Mouse (Mus musculus): ENCODE measurements at regions not wholly inside any gene's neighbourhood (a gene's known extent, or its start where the extent isn't known, plus 50 kb on each side); places are given as distances from the start of the nearest gene placed in this dataset.

- H3K9ac ChIP-seq (ENCODE audit: low read depth, low read length): no peak overlapping the region
- no peaks in the 10 kb centered on the region for H3K27me3 ChIP-seq (ENCODE audit: control insufficient read depth, insufficient read depth, low read depth, low read length)
- 24% methylated on average over 1 of the region's 1 CpGs for whole genome bisulfite sequencing
- 0 out of 2 replicates have a peak, but pooled peaks have one; percentile 21 for ATAC-seq
- H3K4me3 ChIP-seq (ENCODE audit: low read depth, low read length): no peak overlapping the region
- no peak overlapping the region for H3K4me2 ChIP-seq (ENCODE audit: low read length)
- H3K36me3 ChIP-seq (ENCODE audit: control insufficient read depth, insufficient read depth, low read length): no peaks in the 10 kb centered on the region
- H3K9me3 ChIP-seq (replicated peaks; ENCODE audit: control insufficient read depth, low read length, poor library complexity, severe bottlenecking): no peaks in the 10 kb centered on the region
- H3K27ac ChIP-seq (ENCODE audit: low read length): no peak overlapping the region
- H3K4me1 ChIP-seq (ENCODE audit: control insufficient read depth, insufficient read depth, low read length): no peaks in the 10 kb centered on the region
These were observed 147.0 kb upstream of the Fign start for GRCm38 (mm10) chr2:64244804-64245203.
